Mouse (Mus musculus): ENCODE data around the gene Bmp4. TPM values are rescaled to one million over a fixed set of nuclear protein-coding genes. Genes with fewer than 3 reads are reported as not detected.

Gene Bmp4
- 36.5 and 73.9 TPM in 2 replicates for total RNA-seq (2012; rRNA removed)

DNA sequence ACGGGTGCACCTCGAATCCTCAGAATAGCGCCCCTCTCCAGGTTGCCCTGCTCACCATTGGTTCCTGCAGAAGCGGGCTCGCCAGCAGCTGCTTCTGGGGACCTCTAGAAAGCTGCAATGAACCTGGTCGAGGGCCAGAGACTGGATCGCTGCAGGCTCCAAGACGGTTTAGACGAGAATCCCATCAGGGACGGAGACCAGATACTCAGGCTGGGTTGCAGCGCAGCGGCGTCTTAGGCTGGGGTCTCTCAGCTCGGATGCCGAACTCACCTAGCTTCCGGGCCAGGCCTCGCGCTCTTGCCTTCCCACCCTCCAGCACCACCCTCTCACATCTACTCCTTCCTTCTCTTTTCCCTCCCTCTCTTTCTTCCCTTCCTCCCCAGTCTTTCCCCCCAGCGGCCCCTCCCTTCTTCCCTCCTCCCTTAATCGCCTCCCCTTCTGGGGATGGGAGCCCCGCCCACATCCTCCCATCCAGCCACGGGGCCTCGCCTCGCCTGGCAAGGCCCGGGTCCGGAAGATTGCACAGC lies at the start of gene Bmp4:
TSS of gene Bmp4 (minus strand) at position 421 of the 527 bp plus-strand sequence.
- in situ Hi-C loops (cut with MboI; ENCODE audit: low sequenced_read_pairs in 2 of 2, unreplicated experiment in 2 of 2): no loop called here
- TF ChIP-seq CHD2 (IDR thresholded peaks at IDR 0.05; ENCODE audit: low read depth, low read length): no peak
- no peak for TF ChIP-seq MAFK (IDR thresholded peaks at IDR 0.05; ENCODE audit: insufficient read depth, low read depth, low read length)
- no peak for TF ChIP-seq ZC3H11A (IDR thresholded peaks at IDR 0.05; ENCODE audit: borderline replicate concordance, low read depth, low read length)
- TF ChIP-seq HCFC1 (IDR thresholded peaks at IDR 0.05; ENCODE audit: borderline replicate concordance, insufficient read depth, low read length): no peak
- no peak for TF ChIP-seq ZNF384 (IDR thresholded peaks at IDR 0.05; ENCODE audit: low read depth, low read length)
- Histone ChIP-seq H3K4me1 (ENCODE audit: control insufficient read depth in 2 of 2, insufficient read depth in 2 of 2, low read length in 2 of 2, poor library complexity in 1 of 2) (0 out of 4 replicates have a peak, but pooled peaks cover 0 to 1% of the 10 kb centered on the region in 2 experiments), H3K9me3 (ENCODE audit: control insufficient read depth, insufficient read depth, low read depth, low read length) (no peaks in the 10 kb centered on the region), H3K36me3 (ENCODE audit: control insufficient read depth, insufficient read depth, low read length, poor library complexity, severe bottlenecking) (peaks cover 5% of the 10 kb centered on the region; the same call in 1 of the 2 replicates), H3K9ac (ENCODE audit: insufficient read depth, low read depth, low read length, poor library complexity, severe bottlenecking) (peak within 1 kb of the TSS; percentile 55), H3K4me3 (ENCODE audit: insufficient read depth in 1 of 2, low read depth in 1 of 2, low read length in 2 of 2, poor library complexity in 1 of 2, severe bottlenecking in 1 of 2) (peak within 1 kb of the TSS; percentile 52 to 77), H3K27ac (ENCODE audit: insufficient read depth, low read depth, low read length, poor library complexity, severe bottlenecking) (peak within 1 kb of the TSS; percentile 65; the same call in 1 of the 2 replicates)
- DNase-seq (ENCODE audit: low read depth, low spot score): no peak

DNA sequence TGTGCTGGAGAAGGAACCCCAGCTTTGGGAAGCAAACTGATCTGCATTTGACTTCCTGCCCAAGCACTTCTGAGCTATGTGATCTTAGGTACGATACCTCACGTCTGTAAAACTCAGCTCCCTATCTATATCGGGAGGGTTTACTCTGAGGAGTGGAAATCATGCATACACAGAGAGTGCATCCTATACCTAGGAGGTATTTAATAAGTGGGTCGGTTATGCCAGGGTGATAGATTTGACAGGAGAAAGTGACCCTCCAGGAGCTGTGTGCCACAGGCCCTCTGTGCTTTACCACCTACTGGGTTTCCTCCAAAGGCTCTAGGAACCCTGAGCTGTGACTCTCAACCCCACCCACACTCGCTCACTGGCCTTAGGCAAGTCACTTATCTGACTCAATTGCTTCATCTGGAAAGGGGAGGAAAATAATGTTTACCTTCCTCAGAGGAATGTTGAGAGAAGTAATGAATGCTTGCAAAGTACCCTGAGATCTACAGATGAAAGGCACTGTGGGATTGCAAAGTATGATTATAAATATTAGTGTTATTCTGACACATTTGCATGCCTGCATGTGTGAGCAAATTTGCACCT lies 49.1 kb upstream of the Bmp4 start:
- no peak for TF ChIP-seq MAFK (IDR thresholded peaks at IDR 0.05; ENCODE audit: insufficient read depth, low read depth, low read length)
- H3K9me3 ChIP-seq (ENCODE audit: control insufficient read depth, insufficient read depth, low read depth, low read length): no peaks in the 10 kb centered on the region
- no peak overlapping the region for H3K4me3 ChIP-seq (ENCODE audit: insufficient read depth in 1 of 2, low read depth in 1 of 2, low read length in 2 of 2, poor library complexity in 1 of 2, severe bottlenecking in 1 of 2)
- no peaks in the 10 kb centered on the region for H3K36me3 ChIP-seq (ENCODE audit: control insufficient read depth, insufficient read depth, low read length, poor library complexity, severe bottlenecking)
- in situ Hi-C loops (cut with MboI; ENCODE audit: low sequenced_read_pairs in 2 of 2, unreplicated experiment in 2 of 2): no loop called here
- H3K9ac ChIP-seq (ENCODE audit: insufficient read depth, low read depth, low read length, poor library complexity, severe bottlenecking): no peak overlapping the region
- DNase-seq (ENCODE audit: low read depth, low spot score): no peak
- H3K27ac ChIP-seq (ENCODE audit: insufficient read depth, low read depth, low read length, poor library complexity, severe bottlenecking): no peak overlapping the region
- H3K4me1 ChIP-seq (ENCODE audit: control insufficient read depth in 2 of 2, insufficient read depth in 2 of 2, low read length in 2 of 2, poor library complexity in 1 of 2): no peaks in the 10 kb centered on the region

DNA sequence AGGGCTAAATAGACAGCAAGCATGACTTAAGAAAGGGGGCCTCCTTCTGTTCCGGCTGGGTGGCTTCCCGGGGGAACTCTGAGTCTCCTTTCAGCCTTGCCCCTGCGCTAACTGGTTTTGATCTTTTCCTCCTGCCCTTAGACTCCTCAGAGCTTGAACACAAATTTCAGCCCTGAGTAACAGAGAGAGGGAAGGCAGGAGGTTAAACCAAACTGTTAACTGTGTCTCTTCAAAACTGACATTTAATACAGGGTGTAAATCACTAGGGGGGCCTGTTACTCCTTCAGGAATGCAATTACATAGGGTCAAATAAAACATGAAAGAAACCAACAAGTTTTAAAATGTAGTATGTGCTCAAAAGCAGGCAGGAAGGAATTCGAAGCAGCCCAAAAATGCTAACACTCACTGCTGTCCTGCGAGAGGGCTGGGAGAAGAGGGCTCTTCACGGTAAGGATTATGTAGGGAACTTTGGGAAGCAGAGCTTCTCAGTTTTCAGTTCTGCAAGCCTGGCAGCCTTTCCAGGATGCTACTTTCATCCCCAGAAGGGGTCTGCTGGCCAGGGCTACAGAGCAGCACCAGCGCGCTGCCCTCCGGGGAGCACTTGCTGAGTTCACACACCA lies 46.1 kb upstream of the Bmp4 start:
- no peaks in the 10 kb centered on the region for H3K4me1 ChIP-seq (ENCODE audit: control insufficient read depth in 2 of 2, insufficient read depth in 2 of 2, low read length in 2 of 2, poor library complexity in 1 of 2)
- no peaks in the 10 kb centered on the region for H3K9me3 ChIP-seq (ENCODE audit: control insufficient read depth, insufficient read depth, low read depth, low read length)
- in situ Hi-C loops (cut with MboI; ENCODE audit: low sequenced_read_pairs in 2 of 2, unreplicated experiment in 2 of 2): no loop called here
- H3K4me3 ChIP-seq (ENCODE audit: insufficient read depth in 1 of 2, low read depth in 1 of 2, low read length in 2 of 2, poor library complexity in 1 of 2, severe bottlenecking in 1 of 2): no peak overlapping the region
- no peak overlapping the region for H3K27ac ChIP-seq (ENCODE audit: insufficient read depth, low read depth, low read length, poor library complexity, severe bottlenecking)
- H3K36me3 ChIP-seq (ENCODE audit: control insufficient read depth, insufficient read depth, low read length, poor library complexity, severe bottlenecking): no peaks in the 10 kb centered on the region
- no peak overlapping the region for H3K9ac ChIP-seq (ENCODE audit: insufficient read depth, low read depth, low read length, poor library complexity, severe bottlenecking)
- no peak for DNase-seq (ENCODE audit: low read depth, low spot score)
- TF ChIP-seq ZNF384 (IDR thresholded peaks at IDR 0.05; ENCODE audit: low read depth, low read length) (no peak), MAFK (IDR thresholded peaks at IDR 0.05; ENCODE audit: insufficient read depth, low read depth, low read length) (no peak), HCFC1 (IDR thresholded peaks at IDR 0.05; ENCODE audit: borderline replicate concordance, insufficient read depth, low read length) (no peak), CHD2 (IDR thresholded peaks at IDR 0.05; ENCODE audit: low read depth, low read length) (no peak), ZC3H11A (IDR thresholded peaks at IDR 0.05; ENCODE audit: borderline replicate concordance, low read depth, low read length) (no peak)

DNA sequence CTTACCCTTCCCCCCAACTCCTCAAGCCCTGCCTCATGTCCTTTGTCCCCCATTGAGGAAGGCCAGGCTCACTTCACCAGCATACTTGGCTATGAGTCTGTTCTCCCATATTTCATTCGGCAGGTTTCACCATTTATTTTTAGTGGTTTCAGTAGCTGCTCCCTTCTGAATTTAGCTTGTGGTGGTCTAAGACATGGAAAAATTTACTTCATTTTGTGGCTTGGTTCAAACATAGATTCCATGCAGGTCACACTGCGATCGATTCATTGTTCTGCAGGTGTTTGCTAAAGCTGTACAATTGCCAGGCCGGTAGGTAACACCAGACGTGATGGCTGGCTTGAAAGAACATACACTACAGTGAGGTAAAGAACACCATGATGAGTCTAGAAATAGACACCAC lies 39.8 kb upstream of the Bmp4 start:
- in situ Hi-C loops (cut with MboI; ENCODE audit: low sequenced_read_pairs in 2 of 2, unreplicated experiment in 2 of 2): no loop called here
- DNase-seq (ENCODE audit: low read depth, low spot score): no peak
- Histone ChIP-seq H3K9ac (ENCODE audit: insufficient read depth, low read depth, low read length, poor library complexity, severe bottlenecking) (no peak overlapping the region), H3K4me3 (ENCODE audit: insufficient read depth in 1 of 2, low read depth in 1 of 2, low read length in 2 of 2, poor library complexity in 1 of 2, severe bottlenecking in 1 of 2) (no peak overlapping the region), H3K27ac (ENCODE audit: insufficient read depth, low read depth, low read length, poor library complexity, severe bottlenecking) (no peak overlapping the region), H3K4me1 (ENCODE audit: control insufficient read depth in 2 of 2, insufficient read depth in 2 of 2, low read length in 2 of 2, poor library complexity in 1 of 2) (peaks cover 0 to 2% of the 10 kb centered on the region in 2 experiments; a peak in 1 of 4 replicates), H3K9me3 (ENCODE audit: control insufficient read depth, insufficient read depth, low read depth, low read length) (no peaks in the 10 kb centered on the region), H3K36me3 (ENCODE audit: control insufficient read depth, insufficient read depth, low read length, poor library complexity, severe bottlenecking) (no peaks in the 10 kb centered on the region)
- no peak for TF ChIP-seq ZNF384 (IDR thresholded peaks at IDR 0.05; ENCODE audit: low read depth, low read length)
- no peak for TF ChIP-seq HCFC1 (IDR thresholded peaks at IDR 0.05; ENCODE audit: borderline replicate concordance, insufficient read depth, low read length)
- no peak for TF ChIP-seq CHD2 (IDR thresholded peaks at IDR 0.05; ENCODE audit: low read depth, low read length)
- no peak for TF ChIP-seq MAFK (IDR thresholded peaks at IDR 0.05; ENCODE audit: insufficient read depth, low read depth, low read length)
- TF ChIP-seq ZC3H11A (IDR thresholded peaks at IDR 0.05; ENCODE audit: borderline replicate concordance, low read depth, low read length): no peak
